Mouse (Mus musculus): ENCODE measurements around the gene Gm7792. TPM values are rescaled to one million over a fixed set of nuclear protein-coding genes. Genes with fewer than 3 reads are reported as not detected.
"Not testable (repeated sequence)": the region's sequence is repeated elsewhere in the genome, so short reads cannot be mapped to it uniquely, and the experiment has no call there.

The Gm7792 gene
- not detected for total RNA-seq (2021)
- not detected in 2 replicates for polyA plus RNA-seq (2012; rRNA removed)
- long read RNA-seq, result 0 reads

GRCm38 (mm10) chr5:93843476-93843875 lies at the start of gene Gm7792:
TSS of gene Gm7792 (plus strand) at chr5:93843776.
- H3K4me1 ChIP-seq (ENCODE audit: control insufficient read depth, insufficient read depth, low read length); DNase-seq; H3K9ac ChIP-seq (ENCODE audit: low read depth, low read length); H3K79me2 ChIP-seq (replicated peaks; ENCODE audit: control insufficient read depth, insufficient read depth, low read length); H3K36me3 ChIP-seq (ENCODE audit: control insufficient read depth, insufficient read depth, low read length); intact Hi-C loops (cut with DNase I); H3K27ac ChIP-seq; H3K4me3 ChIP-seq; H3K27me3 ChIP-seq (ENCODE audit: control insufficient read depth, insufficient read depth, low read length): not testable (repeated sequence)
- WGBS, result 64% methylated on average over 1 of the region's 2 CpGs

Other genes with a start within 250 kb of the Gm7792 start
- not detected for gene C87414, start 172.2 kb upstream of the Gm7792 start, total RNA-seq (2021)
- not detected in 2 replicates for gene C87414, start 172.2 kb upstream of the Gm7792 start, polyA plus RNA-seq (2012; rRNA removed)
- not detected for gene Gm16429, start 85.3 kb downstream of the Gm7792 start, total RNA-seq (2021)
- not detected in 2 replicates for gene Gm16429, start 85.3 kb downstream of the Gm7792 start, polyA plus RNA-seq (2012; rRNA removed)
- not detected for gene BC061212, start 226.8 kb downstream of the Gm7792 start, total RNA-seq (2021)
- gene BC061212, start 226.8 kb downstream of the Gm7792 start, polyA plus RNA-seq (2012; rRNA removed), result not detected in 2 replicates
- gene Gm6351, start 232.6 kb downstream of the Gm7792 start, total RNA-seq (2021), result not detected
- not detected in 2 replicates for gene Gm6351, start 232.6 kb downstream of the Gm7792 start, polyA plus RNA-seq (2012; rRNA removed)

Data from heart, adult 2 months (tissue).